Mouse (Mus musculus): ENCODE results near the gene Rbfox2. TPM values are rescaled to one million over a fixed set of nuclear protein-coding genes. Genes with fewer than 3 reads are reported as not detected.

Gene Rbfox2
- polyA plus RNA-seq, 1 experiment from 2014 or later = 16.8 TPM

- no peak overlapping the region for H3K4me2 ChIP-seq (replicated peaks; ENCODE audit: low read depth)
- TF ChIP-seq CTCF (IDR thresholded peaks at IDR 0.05; ENCODE audit: low read depth) = no peak
- WGBS = 86% methylated on average over 3 of the region's 3 CpGs
- H3K4me3 ChIP-seq (ENCODE audit: low read depth, low read length) = no peak overlapping the region
- H3K27me3 ChIP-seq (replicated peaks; ENCODE audit: control insufficient read depth, insufficient read depth, low read length) = no peaks in the 10 kb centered on the region
- no peak overlapping the region for H3K27ac ChIP-seq (ENCODE audit: low read depth, low read length)
- H3K4me1 ChIP-seq (replicated peaks; ENCODE audit: control insufficient read depth, insufficient read depth, low read length) = no peaks in the 10 kb centered on the region
- no peak overlapping the region for H3K9ac ChIP-seq (ENCODE audit: low read depth, low read length)
- ATAC-seq = no peak
- no peaks in the 10 kb centered on the region for H3K36me3 ChIP-seq (ENCODE audit: control insufficient read depth, insufficient read depth)
- no peaks in the 10 kb centered on the region for H3K9me3 ChIP-seq (ENCODE audit: control insufficient read depth)
Measured at GRCm38 (mm10) chr15:77298564-77298963, 8.2 kb downstream of the Rbfox2 start.

GRCm38 (mm10) chr15:77296635-77297034 is 10.2 kb downstream of the Rbfox2 start:
- H3K9ac ChIP-seq (ENCODE audit: low read depth, low read length) = no peak overlapping the region
- 75% methylated on average over 2 of the region's 2 CpGs for WGBS
- H3K4me1 ChIP-seq (replicated peaks; ENCODE audit: control insufficient read depth, insufficient read depth, low read length) = no peaks in the 10 kb centered on the region
- H3K9me3 ChIP-seq (ENCODE audit: control insufficient read depth) = no peaks in the 10 kb centered on the region
- no peak for TF ChIP-seq CTCF (IDR thresholded peaks at IDR 0.05; ENCODE audit: low read depth)
- no peak overlapping the region for H3K4me3 ChIP-seq (ENCODE audit: low read depth, low read length)
- no peak overlapping the region for H3K4me2 ChIP-seq (replicated peaks; ENCODE audit: low read depth)
- no peak for ATAC-seq
- H3K27me3 ChIP-seq (replicated peaks; ENCODE audit: control insufficient read depth, insufficient read depth, low read length) = no peaks in the 10 kb centered on the region
- H3K36me3 ChIP-seq (ENCODE audit: control insufficient read depth, insufficient read depth) = no peaks in the 10 kb centered on the region
- H3K27ac ChIP-seq (ENCODE audit: low read depth, low read length) = no peak overlapping the region

DNA sequence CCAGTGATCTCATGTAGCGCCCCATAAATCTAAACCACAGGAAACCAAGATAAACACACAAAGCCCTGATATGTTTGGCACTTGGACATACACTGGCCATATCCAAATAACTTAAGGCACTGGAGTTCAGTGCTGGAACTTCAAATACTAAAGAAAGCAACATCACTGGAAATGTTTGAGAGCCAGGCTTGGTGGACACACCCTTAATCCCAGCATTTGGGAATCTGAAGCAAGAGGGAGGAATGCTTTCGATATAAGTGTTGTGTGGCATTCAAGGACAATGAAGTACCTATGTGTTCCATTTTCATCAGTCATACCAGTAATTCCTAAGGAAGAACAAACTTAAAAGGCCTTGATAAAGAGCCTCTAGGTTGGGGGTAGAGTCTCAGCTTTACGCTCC is 13.3 kb downstream of the Rbfox2 start:
- no peak for TF ChIP-seq CTCF (IDR thresholded peaks at IDR 0.05; ENCODE audit: low read depth)
- 85% methylated on average over 3 of the region's 3 CpGs for WGBS
- ATAC-seq = no peak

DNA sequence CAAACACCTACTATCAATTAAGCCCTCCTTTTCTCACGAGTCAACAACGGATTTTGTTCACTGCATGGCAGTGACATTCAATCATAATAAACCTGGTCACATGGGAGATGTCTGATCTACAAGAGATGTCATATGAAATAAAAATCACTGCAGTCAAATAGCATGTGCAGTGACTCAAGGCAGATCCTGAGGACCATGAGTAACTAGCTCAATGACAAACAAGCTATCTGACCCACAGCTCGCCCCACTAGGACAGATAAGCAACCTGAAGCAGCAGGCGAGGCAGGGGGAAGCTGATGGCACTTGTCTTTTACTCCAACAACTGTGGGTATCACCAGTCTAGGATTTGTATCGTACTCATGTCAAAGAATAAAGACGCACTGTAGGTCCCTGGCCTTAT is 14.4 kb downstream of the Rbfox2 start:
- H3K9me3 ChIP-seq (ENCODE audit: control insufficient read depth) = no peaks in the 10 kb centered on the region
- no peak overlapping the region for H3K4me2 ChIP-seq (replicated peaks; ENCODE audit: low read depth)
- H3K9ac ChIP-seq (ENCODE audit: low read depth, low read length) = no peak overlapping the region
- H3K27ac ChIP-seq (ENCODE audit: low read depth, low read length) = no peak overlapping the region
- 54% methylated on average over 6 of the region's 6 CpGs for WGBS
- H3K36me3 ChIP-seq (ENCODE audit: control insufficient read depth, insufficient read depth) = no peaks in the 10 kb centered on the region
- H3K4me3 ChIP-seq (ENCODE audit: low read depth, low read length) = no peak overlapping the region
- H3K27me3 ChIP-seq (replicated peaks; ENCODE audit: control insufficient read depth, insufficient read depth, low read length) = no peaks in the 10 kb centered on the region
- no peak for TF ChIP-seq CTCF (IDR thresholded peaks at IDR 0.05; ENCODE audit: low read depth)
- ATAC-seq = no peak
- H3K4me1 ChIP-seq (replicated peaks; ENCODE audit: control insufficient read depth, insufficient read depth, low read length) = no peaks in the 10 kb centered on the region

More for the DNA sequence above, 13.3 kb downstream of the Rbfox2 start:
- Histone ChIP-seq H3K9ac (ENCODE audit: low read depth, low read length) (no peak overlapping the region), H3K27ac (ENCODE audit: low read depth, low read length) (no peak overlapping the region), H3K27me3 (replicated peaks; ENCODE audit: control insufficient read depth, insufficient read depth, low read length) (no peaks in the 10 kb centered on the region), H3K9me3 (ENCODE audit: control insufficient read depth) (no peaks in the 10 kb centered on the region), H3K4me1 (replicated peaks; ENCODE audit: control insufficient read depth, insufficient read depth, low read length) (no peaks in the 10 kb centered on the region), H3K4me3 (ENCODE audit: low read depth, low read length) (no peak overlapping the region), H3K4me2 (replicated peaks; ENCODE audit: low read depth) (no peak overlapping the region), H3K36me3 (ENCODE audit: control insufficient read depth, insufficient read depth) (no peaks in the 10 kb centered on the region)

GRCm38 (mm10) chr15:77291471-77291870 is 15.3 kb downstream of the Rbfox2 start:
- Histone ChIP-seq H3K4me2 (replicated peaks; ENCODE audit: low read depth) (no peak overlapping the region), H3K9ac (ENCODE audit: low read depth, low read length) (no peak overlapping the region), H3K4me1 (replicated peaks; ENCODE audit: control insufficient read depth, insufficient read depth, low read length) (no peaks in the 10 kb centered on the region), H3K36me3 (ENCODE audit: control insufficient read depth, insufficient read depth) (no peaks in the 10 kb centered on the region), H3K27ac (ENCODE audit: low read depth, low read length) (no peak overlapping the region), H3K4me3 (ENCODE audit: low read depth, low read length) (no peak overlapping the region), H3K27me3 (replicated peaks; ENCODE audit: control insufficient read depth, insufficient read depth, low read length) (no peaks in the 10 kb centered on the region), H3K9me3 (ENCODE audit: control insufficient read depth) (no peaks in the 10 kb centered on the region)
- no peak for ATAC-seq
- WGBS = 49% methylated on average over 7 of the region's 7 CpGs
- TF ChIP-seq CTCF (IDR thresholded peaks at IDR 0.05; ENCODE audit: low read depth) = no peak

DNA sequence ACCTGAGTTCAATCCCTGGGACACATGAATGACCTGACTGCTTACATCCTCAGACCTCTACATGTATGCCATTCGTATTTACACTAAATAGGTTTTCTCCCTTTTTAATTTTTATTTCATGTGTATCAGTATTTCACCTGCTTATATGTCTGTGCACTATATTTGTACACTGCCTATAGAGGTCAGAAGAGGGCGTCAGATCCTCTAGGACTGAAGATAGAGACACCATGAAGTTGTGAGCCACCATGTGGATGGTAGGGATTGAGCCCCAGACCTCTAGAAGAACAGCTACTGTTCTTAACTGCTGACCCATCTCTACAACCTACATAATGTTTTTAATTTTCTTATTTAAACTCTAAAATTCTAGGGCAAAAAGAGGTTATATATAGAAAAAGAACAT is 16.5 kb downstream of the Rbfox2 start:
- Histone ChIP-seq H3K4me2 (replicated peaks; ENCODE audit: low read depth) (no peak overlapping the region), H3K9me3 (ENCODE audit: control insufficient read depth) (no peaks in the 10 kb centered on the region), H3K4me3 (ENCODE audit: low read depth, low read length) (no peak overlapping the region), H3K36me3 (ENCODE audit: control insufficient read depth, insufficient read depth) (no peaks in the 10 kb centered on the region), H3K9ac (ENCODE audit: low read depth, low read length) (no peak overlapping the region), H3K27ac (ENCODE audit: low read depth, low read length) (no peak overlapping the region), H3K27me3 (replicated peaks; ENCODE audit: control insufficient read depth, insufficient read depth, low read length) (no peaks in the 10 kb centered on the region), H3K4me1 (replicated peaks; ENCODE audit: control insufficient read depth, insufficient read depth, low read length) (no peaks in the 10 kb centered on the region)
- TF ChIP-seq CTCF (IDR thresholded peaks at IDR 0.05; ENCODE audit: low read depth) = peak; percentile 56
- 79% methylated on average over 2 of the region's 2 CpGs for WGBS
- ATAC-seq = no peak

DNA sequence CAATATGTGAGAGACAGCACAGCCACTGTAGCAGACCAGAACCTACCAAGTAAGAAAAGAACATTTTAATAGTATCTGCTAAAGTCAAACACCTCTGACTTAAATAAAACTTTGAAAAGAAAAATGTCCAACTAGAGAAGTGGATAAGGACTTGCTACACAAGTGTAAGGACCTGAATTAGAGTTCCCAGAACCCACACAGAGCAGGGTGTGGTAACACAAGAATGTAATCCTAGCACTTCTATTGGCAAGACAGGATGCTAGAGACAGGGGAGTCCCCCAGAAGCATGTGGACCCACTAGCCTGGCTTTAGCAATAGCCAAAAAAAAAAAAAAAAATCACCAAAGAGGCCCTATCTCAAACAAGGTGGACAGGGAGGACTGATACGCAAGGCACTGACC is 26.7 kb downstream of the Rbfox2 start:
- 90% methylated on average over 1 of the region's 1 CpGs for WGBS
- no peak for TF ChIP-seq CTCF (IDR thresholded peaks at IDR 0.05; ENCODE audit: low read depth)
- Histone ChIP-seq H3K36me3 (ENCODE audit: control insufficient read depth, insufficient read depth) (no peaks in the 10 kb centered on the region), H3K4me1 (replicated peaks; ENCODE audit: control insufficient read depth, insufficient read depth, low read length) (peaks cover 20% of the 10 kb centered on the region), H3K9me3 (ENCODE audit: control insufficient read depth) (no peaks in the 10 kb centered on the region), H3K9ac (ENCODE audit: low read depth, low read length) (no peak overlapping the region), H3K27ac (ENCODE audit: low read depth, low read length) (no peak overlapping the region), H3K4me3 (ENCODE audit: low read depth, low read length) (no peak overlapping the region), H3K27me3 (replicated peaks; ENCODE audit: control insufficient read depth, insufficient read depth, low read length) (no peaks in the 10 kb centered on the region), H3K4me2 (replicated peaks; ENCODE audit: low read depth) (no peak overlapping the region)
- ATAC-seq = no peak

Measured in intestine, postnatal 0 days (tissue).